Mouse (Mus musculus) kidney, embryonic 16.5 days (tissue): Measurements from ENCODE around the gene Sdr42e1. TPM values are rescaled to one million over a fixed set of nuclear protein-coding genes. Genes with fewer than 3 reads are reported as not detected.

Experiments used
- ATAC-seq: fragments of 200-750 bp; cut with Nextera tagmentation; 2 replicates; pipeline ENCODE4 v1.8.0; 2017; ENCODE audit warnings: moderate TSS enrichment; ENCODE audit not compliant: low FRiP score, low TSS enrichment
- H3K27ac ChIP-seq: fragments of 300-500 bp; sonication (generic); 2 replicates; pipeline ENCODE4 v1.5.1; 2014; ENCODE audit warnings: low read length
- H3K27me3 ChIP-seq: fragments of 300-500 bp; sonication (generic); 2 replicates; pipeline ENCODE4 v1.6.1; 2014; ENCODE audit warnings: low read length, control low read depth, mixed read lengths; ENCODE audit not compliant: insufficient read depth
- H3K36me3 ChIP-seq: fragments of 300-500 bp; sonication (generic); 2 replicates; pipeline ENCODE4 v1.6.1; 2014; ENCODE audit warnings: low read length, control low read depth, mixed read lengths; ENCODE audit not compliant: insufficient read depth
- H3K4me1 ChIP-seq: fragments of 300-500 bp; sonication (generic); 2 replicates; pipeline ENCODE4 v1.6.1; 2014; ENCODE audit warnings: low read length, control low read depth, mixed read lengths; ENCODE audit not compliant: insufficient read depth
- H3K4me2 ChIP-seq: fragments of 300-500 bp; sonication (generic); replicated peaks from 2 replicates; pipeline ENCODE4 v1.6.1; 2014; ENCODE audit warnings: low read depth, low read length
- H3K4me3 ChIP-seq: fragments of 300-500 bp; sonication (generic); 2 replicates; pipeline ENCODE4 v1.5.1; 2014; ENCODE audit warnings: mild to moderate bottlenecking, low read length
- H3K9ac ChIP-seq: fragments of 300-500 bp; sonication (generic); replicated peaks from 2 replicates; pipeline ENCODE4 v1.6.1; 2014; ENCODE audit warnings: low read length
- H3K9me3 ChIP-seq: fragments of 300-500 bp; sonication (generic); 2 replicates; pipeline ENCODE4 v1.6.1; 2016; ENCODE audit warnings: low read length, control low read depth
- WGBS: fragments of 180-500 bp; shearing (Covaris S2); extraction: QIAGEN DNeasy Blood & Tissue Kit; methylation state at CpG from one replicate; pipeline ENCODE4 v1.1.7; 2014; 5-methylcytosine and 5-hydroxymethylcytosine counted together
- polyA plus RNA-seq: library from polyadenylated mRNA; unstranded; fragments of >200 nt; fragmentation: Nextera tagmentation; extraction: Ambion mirVana; gene quantifications from 2 replicates; pipeline ENCODE4 v1.2.1, GENCODE M21; 2015

The Sdr42e1 gene
- polyA plus RNA-seq, 1 experiment from 2014 or later, result 3.2 TPM

GRCm38 (mm10) chr8:117637462-117637861, 36.0 kb downstream of the Sdr42e1 start:
- 66% methylated on average over 3 of the region's 3 CpGs for WGBS
- Histone ChIP-seq H3K27me3 (no peaks in the 10 kb centered on the region), H3K4me1 (no peaks in the 10 kb centered on the region), H3K4me2 (no peak overlapping the region), H3K4me3 (no peak overlapping the region), H3K36me3 (no peaks in the 10 kb centered on the region), H3K27ac (no peak overlapping the region), H3K9me3 (peaks cover 8% of the 10 kb centered on the region; the same call in 1 of the 2 replicates), H3K9ac (no peak overlapping the region)
- no peak for ATAC-seq

- no peak for ATAC-seq
- no peaks in the 10 kb centered on the region for H3K36me3 ChIP-seq
- H3K4me2 ChIP-seq, result no peak overlapping the region
- H3K9me3 ChIP-seq, result peaks cover 4% of the 10 kb centered on the region; the same call in 1 of the 2 replicates
- no peak overlapping the region for H3K9ac ChIP-seq
- H3K4me1 ChIP-seq, result no peaks in the 10 kb centered on the region
- no peaks in the 10 kb centered on the region for H3K27me3 ChIP-seq
- H3K27ac ChIP-seq, result no peak overlapping the region
- WGBS, result 87% methylated on average over 7 of the region's 7 CpGs
- no peak overlapping the region for H3K4me3 ChIP-seq
These were observed 39.1 kb downstream of the Sdr42e1 start for GRCm38 (mm10) chr8:117634406-117634805.

DNA sequence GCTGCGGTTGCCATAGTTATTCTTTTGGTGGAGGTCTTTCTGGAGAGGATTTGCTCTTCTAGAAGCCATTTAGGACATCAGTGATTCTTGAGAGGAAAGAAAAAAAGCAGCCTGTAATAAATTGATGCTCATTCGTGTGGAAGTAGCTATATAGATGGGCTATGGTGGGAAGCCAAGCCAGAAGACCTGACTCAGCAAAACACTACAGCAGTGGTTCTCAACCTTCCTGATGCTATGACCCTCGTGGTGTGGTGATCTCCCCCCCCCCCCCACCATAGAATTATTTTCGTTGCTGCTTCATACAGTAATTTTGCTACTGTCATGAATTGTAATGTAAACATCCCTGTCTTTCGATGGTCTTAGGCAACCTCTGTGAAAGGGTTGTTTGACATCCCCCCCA, 41.0 kb downstream of the Sdr42e1 start:
- Histone ChIP-seq H3K9ac (no peak overlapping the region), H3K27ac (no peak overlapping the region), H3K36me3 (no peaks in the 10 kb centered on the region), H3K9me3 (peaks cover 3% of the 10 kb centered on the region; the same call in 1 of the 2 replicates), H3K4me3 (no peak overlapping the region), H3K4me2 (no peak overlapping the region), H3K27me3 (no peaks in the 10 kb centered on the region), H3K4me1 (no peaks in the 10 kb centered on the region)
- no peak for ATAC-seq
- WGBS, result 78% methylated on average over 5 of the region's 5 CpGs

GRCm38 (mm10) chr8:117627096-117627495, 46.4 kb downstream of the Sdr42e1 start:
- no peak for ATAC-seq
- no peak overlapping the region for H3K4me3 ChIP-seq
- no peaks in the 10 kb centered on the region for H3K27me3 ChIP-seq
- H3K36me3 ChIP-seq, result no peaks in the 10 kb centered on the region
- WGBS, result 72% methylated on average over 9 of the region's 9 CpGs
- no peaks in the 10 kb centered on the region for H3K9me3 ChIP-seq
- H3K4me1 ChIP-seq, result no peaks in the 10 kb centered on the region
- no peak overlapping the region for H3K27ac ChIP-seq
- no peak overlapping the region for H3K4me2 ChIP-seq
- no peak overlapping the region for H3K9ac ChIP-seq

- H3K36me3 ChIP-seq, result no peaks in the 10 kb centered on the region
- H3K9me3 ChIP-seq, result 0 out of 2 replicates have a peak, but pooled peaks cover 2% of the 10 kb centered on the region
- WGBS, result 62% methylated on average over 9 of the region's 14 CpGs
- H3K9ac ChIP-seq, result no peak overlapping the region
- H3K4me2 ChIP-seq, result no peak overlapping the region
- ATAC-seq, result 0 out of 2 replicates have a peak, but pooled peaks have one; percentile 35
- H3K4me1 ChIP-seq, result no peaks in the 10 kb centered on the region
- H3K4me3 ChIP-seq, result no peak overlapping the region
- H3K27ac ChIP-seq, result no peak overlapping the region
- no peaks in the 10 kb centered on the region for H3K27me3 ChIP-seq
These were observed 47.2 kb downstream of the Sdr42e1 start for GRCm38 (mm10) chr8:117626040-117626838.

- 82% methylated on average over 12 of the region's 12 CpGs for WGBS
- H3K36me3 ChIP-seq, result 0 out of 2 replicates have a peak, but pooled peaks cover 6% of the 10 kb centered on the region
- H3K27me3 ChIP-seq, result no peaks in the 10 kb centered on the region
- H3K4me2 ChIP-seq, result no peak overlapping the region
- no peak for ATAC-seq
- H3K9ac ChIP-seq, result no peak overlapping the region
- peaks cover 8% of the 10 kb centered on the region for H3K9me3 ChIP-seq
- no peak overlapping the region for H3K27ac ChIP-seq
- H3K4me3 ChIP-seq, result no peak overlapping the region
- H3K4me1 ChIP-seq, result no peaks in the 10 kb centered on the region
These were observed 60.6 kb downstream of the Sdr42e1 start for GRCm38 (mm10) chr8:117612861-117613260.

Other genes starting within 250 kb of the Sdr42e1 start
- gene Plcg2, start 175.4 kb downstream of the Sdr42e1 start, polyA plus RNA-seq, result 7.6 and 7.7 TPM in 2 replicates
- 4.4 and 5.0 TPM in 2 replicates for gene Hsd17b2, start 28.2 kb upstream of the Sdr42e1 start, polyA plus RNA-seq
- gene Mphosph6, start 128.3 kb upstream of the Sdr42e1 start, polyA plus RNA-seq, result 65.7 and 67.6 TPM in 2 replicates